Mouse (Mus musculus) neutrophil, adult 5-6 weeks (primary cell): ENCODE measurements around the gene Ankrd55. TPM values are rescaled to one million over a fixed set of nuclear protein-coding genes. Genes with fewer than 3 reads are reported as not detected.

Source experiments
- ATAC-seq: fragments of 151-379, 151-347 bp; 2 replicates; pipeline ENCODE4 v1.8.0; 2017; ENCODE audit warnings: mild to moderate bottlenecking, moderate TSS enrichment; ENCODE audit not compliant: insufficient number of reproducible peaks, poor library complexity, low FRiP score, severe bottlenecking; ENCODE audit errors: extremely low read depth
- total RNA-seq: library from RNA; stranded (forward); fragments of 200-1000 nt; gene quantifications from 2 replicates; pipeline ENCODE4 v1.2.3, GENCODE M21; 2017

Ankrd55 gene
- not detected in 2 replicates for total RNA-seq

DNA sequence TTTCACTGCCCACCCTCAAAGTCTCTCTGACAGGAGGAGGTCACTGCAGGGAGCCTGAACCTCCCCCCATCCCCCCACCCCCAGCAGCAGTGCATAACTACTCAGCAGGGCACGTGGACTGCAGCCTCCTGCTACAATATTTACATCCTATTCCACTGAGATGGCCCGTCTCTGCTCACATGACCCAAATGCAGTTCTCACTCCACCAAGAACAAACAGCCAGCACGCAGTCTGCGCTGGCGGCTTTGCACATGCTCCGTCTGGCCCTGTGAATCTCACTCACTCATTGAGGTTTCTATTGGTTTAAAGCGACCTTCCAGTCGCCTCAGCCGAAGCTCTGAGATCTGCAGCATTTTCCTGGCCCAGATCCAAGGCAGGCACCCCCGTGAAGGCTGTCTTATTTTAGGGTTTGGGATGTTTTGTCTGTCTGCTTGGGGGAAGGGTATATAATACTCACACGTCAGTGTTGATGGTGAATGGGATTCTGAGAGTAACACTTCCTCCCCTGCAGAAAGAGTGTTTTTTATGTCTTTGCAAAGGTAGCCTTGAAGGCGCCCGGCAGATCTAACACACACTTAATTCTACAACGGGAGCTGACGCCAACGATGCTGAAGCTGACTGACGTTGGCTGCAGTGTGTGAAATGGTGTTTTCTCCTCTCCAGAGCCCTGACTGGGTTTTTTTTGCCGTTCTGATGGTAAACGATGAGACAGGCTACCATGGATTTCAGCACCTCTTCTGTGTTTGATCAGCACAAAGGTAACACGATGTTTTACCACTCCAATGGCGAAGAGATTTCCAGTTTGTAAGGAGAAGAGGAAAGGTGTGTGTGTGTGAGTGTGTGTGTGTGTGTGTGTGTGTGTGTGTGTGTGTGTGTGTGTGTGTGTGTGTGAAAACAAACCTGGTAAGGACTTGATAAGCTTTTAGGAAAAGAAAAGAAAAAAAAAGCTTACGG is at the start of gene Ankrd55:
TSS of gene Ankrd55 (plus strand) at position 227 of the 954 bp plus-strand sequence.
- ATAC-seq = peak; percentile 44

DNA sequence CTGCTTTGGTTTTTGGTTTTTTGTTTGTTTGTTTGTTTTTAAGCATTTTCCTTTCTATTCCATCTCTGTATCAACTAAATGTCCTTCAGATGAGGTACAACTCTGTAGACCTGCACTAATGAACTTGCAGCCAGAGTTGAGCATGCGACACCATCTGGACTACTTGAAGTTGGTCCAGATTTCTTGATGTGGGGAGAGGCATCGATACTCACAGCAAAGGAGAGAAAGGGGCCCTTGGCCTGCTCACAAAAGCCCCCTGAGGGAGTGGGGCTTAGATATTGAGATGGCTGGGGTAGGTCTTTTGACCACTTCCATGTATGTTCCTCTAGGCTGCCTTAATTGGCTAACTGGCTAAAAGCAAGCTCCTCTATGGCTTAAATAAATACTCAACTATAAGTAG is 49.0 kb upstream of the Ankrd55 start:
- ATAC-seq = no peak

DNA sequence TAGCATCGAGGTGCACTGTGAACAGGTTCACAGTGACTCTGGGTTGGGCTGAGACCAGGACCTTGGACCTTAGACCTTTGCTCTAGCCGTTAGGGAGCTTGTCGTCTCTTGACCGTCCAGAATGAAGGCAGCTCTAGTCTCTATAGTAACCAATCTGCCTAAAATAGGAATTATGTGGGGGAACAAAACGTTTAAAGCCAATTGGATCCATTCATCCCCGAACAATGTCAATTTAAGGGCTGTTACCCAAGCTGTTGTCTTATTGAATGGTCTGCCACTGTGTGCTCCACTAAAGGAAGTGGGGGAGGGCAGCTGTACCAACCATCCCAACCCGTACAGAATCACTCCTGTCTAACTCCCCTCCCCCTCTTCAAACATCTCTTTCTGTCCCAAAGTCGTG is 46.8 kb upstream of the Ankrd55 start:
- ATAC-seq = no peak

DNA sequence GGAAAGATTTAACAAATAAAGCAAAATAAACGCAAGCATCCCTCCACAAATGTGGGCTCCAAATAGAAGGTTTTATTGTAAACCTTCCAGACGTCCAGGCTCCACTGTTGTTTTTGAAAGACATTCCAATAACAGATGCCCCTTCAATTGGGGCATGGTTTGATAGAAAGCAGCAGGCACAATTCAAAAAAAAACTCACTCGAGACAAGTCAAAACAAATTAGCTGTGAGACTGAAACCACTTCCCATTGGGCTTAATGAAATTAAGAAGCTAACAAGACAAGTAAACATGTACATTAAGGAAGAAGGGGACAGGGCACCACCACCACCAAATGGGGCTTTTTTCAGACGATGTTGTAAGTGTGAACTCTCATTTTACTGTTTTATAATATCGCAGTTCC is 43.1 kb upstream of the Ankrd55 start:
- no peak for ATAC-seq

DNA sequence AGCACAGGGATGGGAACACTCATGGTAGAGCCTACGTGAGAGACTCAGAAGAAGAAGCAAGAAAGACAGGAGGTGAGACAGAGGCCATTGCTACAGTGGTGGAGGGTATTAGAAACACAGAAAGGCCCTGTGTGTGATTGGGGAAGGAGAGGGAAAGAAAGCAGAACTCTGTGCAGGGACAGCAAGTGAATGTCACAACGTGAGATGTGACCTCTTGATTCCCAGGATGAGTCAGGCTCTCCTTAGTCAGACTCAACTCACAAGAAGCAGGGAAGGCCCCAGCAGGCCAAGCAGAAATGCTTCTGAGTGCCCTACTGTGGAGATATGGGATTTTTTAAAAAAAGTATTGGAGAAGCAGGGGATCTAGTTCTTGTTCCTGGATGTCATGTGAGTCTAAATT is 36.8 kb upstream of the Ankrd55 start:
- no peak for ATAC-seq

DNA sequence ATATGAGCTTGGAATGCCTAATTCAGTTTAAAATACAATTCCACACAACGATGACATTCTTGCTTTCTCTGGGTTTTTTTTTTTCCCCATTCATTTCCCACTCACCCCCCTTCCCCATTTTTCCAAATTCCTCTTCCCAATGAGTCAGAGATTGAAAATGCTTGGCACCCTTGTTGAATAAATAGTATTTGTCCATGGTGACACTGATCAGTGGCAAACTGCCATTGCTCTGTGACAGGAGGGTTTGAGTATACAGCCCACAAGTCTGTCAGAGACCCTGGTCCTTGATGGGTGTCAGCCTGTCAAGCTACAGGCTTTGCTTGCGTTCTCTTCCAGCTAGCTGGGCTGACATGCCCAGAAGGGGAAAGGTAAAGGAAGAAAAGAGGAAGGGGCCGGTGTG is 36.2 kb upstream of the Ankrd55 start:
- ATAC-seq = no peak

DNA sequence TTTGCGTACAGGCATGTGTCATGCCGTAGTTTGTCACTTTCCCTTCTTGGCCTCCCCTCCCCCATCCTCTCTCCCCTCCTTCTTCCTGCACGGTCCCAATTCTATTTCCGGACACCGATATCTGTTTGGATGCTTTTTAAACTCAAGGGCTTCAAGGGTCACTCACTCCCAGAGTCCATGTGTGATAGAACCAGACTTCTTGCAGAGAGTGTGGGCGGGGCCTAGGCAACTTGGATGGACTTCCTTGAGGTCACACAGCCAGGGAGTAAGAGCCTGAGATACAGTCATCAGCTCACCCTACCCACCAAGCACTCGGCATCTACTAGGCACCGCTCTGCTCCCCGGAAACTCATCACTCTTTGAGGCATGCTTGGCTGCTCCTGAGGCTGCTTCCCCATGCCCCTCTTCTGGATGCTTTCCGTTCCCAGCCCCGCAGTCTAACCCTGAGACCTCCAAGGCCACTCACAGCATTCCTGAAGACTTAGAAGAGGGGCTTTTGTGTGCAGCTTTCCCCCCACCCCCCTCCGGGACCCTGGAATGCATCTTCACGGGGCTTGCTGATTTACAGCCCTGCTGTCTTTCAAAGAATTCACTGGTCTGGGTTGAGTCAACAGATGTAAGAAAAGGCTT is 35.1 kb upstream of the Ankrd55 start:
- ATAC-seq = no peak

DNA sequence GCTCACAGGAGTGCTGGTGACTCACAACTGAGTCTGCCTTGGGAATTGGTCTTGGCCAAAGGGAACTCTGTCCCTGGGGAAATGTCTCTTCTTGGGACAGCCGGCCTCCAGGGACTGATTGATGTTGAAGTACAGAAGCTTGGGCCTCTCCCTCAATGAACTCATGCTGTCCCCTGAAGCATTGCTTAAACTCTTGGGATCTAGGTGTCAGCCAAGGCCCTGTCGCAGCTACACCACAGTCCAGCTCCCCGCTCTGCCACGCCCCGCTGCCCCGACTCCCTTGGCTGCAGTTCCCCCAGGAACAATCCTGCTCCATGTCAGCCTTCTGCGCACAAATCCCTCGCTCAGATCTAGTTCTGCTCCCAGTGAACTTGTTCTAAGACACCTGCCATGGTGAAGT is 34.1 kb upstream of the Ankrd55 start:
- no peak for ATAC-seq

DNA sequence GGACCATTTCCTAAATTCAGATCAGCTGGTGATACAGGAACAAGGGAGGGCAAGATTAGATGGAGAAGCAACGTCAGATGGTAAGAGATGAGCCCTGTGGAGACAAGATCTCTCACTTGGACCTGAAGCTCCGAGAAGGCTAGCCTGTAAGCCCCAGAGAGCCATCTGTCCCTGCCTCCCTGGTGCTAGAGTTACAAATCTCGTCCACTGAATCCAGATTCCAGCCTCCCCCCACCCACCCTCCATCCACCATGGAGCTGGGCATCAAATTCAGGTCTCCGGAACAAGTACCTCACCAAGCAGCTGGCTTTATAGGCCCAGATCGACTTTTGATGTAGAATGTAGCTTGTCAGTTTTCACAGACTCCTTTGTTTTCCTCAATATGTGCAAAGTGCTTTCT is 32.4 kb upstream of the Ankrd55 start:
- no peak for ATAC-seq

DNA sequence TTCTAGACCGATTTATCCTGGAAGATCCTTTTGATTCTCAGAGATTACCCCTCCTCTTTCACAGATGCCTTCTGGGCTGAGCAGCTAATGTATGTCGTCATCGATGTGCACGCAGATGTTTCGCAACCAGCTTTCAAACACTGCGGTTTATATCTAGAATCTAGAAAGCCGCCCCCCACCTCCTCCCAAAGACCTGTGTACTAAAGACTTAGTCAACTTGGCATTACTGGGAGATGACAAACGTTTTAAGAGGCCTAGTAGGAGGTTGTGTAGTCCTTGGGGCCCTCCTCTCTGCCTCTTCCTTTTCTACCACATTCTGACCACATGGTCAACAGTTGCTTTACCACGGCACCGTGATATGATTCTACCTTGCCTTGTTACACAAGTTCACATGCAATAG is 29.8 kb upstream of the Ankrd55 start:
- no peak for ATAC-seq

DNA sequence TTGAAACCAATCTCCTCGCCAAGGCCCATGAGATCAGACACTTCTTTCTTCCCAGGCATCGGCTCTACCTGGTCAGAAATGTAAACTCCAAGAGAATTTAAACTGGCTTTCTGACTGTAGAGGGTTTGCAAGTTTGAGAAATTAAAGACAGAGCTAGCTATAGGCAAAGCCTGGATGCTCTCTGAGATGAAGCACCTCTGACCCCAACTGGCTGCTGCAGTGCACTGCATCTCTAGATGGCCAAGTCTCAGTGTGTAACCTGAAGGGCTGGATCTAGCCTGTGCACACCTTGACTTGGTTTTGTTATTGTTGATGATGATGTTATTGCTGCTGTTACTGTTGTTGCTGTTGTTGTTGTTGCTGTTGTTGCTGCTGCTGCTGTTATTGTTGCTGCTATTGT is 28.9 kb upstream of the Ankrd55 start:
- ATAC-seq = peak; percentile 93

DNA sequence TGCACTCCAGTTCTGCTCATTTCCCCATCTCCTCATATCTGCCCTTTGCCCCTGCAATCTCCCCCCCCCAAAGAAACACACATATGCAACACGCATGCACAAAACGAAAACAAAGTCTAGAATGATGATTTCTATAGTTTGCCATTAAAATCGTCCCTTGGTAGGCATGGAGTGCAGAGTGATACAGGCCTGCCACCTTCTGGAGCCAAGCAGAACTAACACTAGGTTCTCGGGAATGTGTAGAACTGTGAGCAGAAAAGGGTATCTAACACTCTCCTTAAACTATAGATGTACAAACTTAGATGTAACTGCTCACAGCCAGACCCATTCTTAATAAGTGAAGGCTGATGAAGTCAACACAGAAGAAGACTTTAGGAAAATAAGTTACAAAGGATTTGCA is 23.6 kb upstream of the Ankrd55 start:
- ATAC-seq = peak; percentile 74

DNA sequence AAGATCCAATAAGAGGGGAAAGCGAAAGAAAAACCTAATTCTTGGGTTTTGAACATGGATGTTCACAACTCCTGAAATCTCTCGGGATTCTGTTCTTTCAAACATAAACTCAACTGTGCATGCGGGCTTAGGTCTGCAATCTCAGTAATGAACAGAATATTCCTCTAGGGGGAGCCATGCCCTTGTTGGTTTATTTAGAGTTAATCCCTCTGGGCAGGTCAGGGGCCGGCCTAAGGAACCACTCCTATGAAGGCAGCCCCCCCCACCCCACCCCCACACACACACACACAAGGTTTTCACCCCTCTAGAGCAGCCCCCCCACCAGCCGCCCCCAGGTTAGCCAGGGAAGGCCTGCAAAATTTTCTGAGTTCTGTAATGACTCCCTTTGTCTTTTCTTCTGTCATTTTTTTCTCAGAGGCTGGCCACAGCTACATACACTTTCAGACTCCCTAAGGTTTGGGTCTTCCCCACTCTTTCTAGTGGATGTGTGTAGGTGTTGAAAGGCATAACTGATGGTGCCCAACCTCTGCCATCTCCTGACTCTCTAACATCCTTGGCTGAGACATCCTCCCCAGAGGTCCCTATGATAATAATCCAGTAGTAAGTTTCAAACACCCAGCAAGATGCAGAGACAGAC is 16.2 kb upstream of the Ankrd55 start:
- 0 out of 2 replicates have a peak, but pooled peaks have one; percentile 30 for ATAC-seq

DNA sequence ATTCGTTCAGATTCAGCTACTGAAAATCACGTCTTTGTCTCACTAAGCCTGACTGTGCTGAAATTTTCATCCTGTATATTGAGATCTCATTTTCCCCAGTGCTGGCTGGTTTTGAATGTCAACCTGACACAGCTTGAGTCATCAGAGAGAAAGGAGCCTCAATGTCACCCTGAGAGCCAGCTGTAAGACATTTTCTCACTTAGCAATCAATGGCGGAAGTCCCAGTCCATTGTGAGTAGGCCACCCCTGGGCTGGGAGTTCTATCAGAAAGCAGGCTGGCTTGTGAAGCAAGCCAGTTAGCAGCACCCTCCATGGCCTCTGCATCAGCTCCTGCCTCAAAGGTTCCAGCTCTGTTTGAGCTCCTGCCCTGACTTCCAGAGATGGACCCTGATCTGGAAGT is 13.6 kb upstream of the Ankrd55 start:
- no peak for ATAC-seq

DNA sequence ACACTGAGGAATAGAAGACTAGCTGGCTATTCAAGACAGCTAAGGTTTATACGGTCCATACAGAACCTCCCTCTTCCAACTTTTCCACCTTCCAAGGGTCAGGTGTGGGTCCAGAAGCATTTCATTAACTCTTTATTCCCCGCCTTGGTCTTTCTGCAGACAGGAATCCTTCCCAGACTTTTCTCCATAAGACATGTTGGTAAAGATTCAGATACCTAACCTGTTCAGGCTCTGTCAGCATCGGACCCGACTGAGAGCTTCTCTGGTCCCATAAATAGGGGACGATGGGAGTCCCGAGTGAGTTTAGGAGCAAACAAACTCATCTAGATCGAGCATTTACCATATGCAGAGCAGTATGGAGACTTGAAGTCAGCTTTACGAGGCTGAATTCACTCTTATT is 12.3 kb upstream of the Ankrd55 start:
- ATAC-seq = no peak

DNA sequence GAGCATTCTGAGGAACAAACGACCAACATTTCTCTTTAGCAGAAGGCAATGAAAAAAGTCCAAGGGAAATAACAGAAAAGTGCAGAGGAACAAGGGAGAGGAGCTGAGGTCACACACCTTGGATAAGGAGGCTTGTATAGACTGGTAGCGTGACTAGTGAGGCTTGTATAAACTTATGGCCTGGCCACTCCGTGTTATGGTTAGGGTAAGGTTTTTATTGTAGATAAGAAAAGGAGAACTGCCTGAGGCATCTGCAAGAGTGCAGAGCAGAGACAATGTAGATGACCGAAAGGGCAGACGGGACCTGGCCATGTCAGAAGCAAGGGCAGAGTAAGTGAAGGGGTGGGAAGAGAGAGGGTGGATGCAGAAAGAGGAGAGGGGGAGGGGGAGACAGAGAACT is 10.7 kb upstream of the Ankrd55 start:
- ATAC-seq = no peak

DNA sequence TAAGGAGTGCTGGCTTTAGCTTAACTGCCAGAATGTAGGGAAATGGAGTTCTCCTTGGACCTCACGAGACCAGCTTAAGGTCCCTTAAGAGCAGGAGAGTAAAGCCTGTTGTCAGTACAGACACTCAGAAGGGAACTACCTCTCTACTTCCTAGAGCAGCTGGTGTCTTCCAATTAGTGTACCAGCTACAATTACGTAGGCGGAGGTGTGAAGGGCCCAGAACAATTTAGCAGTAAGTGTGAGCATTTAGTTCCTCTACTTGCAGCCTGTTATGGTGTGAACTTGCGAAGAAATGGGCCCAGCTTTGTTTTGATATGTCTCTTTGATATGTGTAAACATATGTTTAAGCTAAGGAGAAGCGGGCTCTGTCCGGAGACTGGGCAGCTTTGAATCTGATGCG is 10.0 kb upstream of the Ankrd55 start:
- no peak for ATAC-seq

DNA sequence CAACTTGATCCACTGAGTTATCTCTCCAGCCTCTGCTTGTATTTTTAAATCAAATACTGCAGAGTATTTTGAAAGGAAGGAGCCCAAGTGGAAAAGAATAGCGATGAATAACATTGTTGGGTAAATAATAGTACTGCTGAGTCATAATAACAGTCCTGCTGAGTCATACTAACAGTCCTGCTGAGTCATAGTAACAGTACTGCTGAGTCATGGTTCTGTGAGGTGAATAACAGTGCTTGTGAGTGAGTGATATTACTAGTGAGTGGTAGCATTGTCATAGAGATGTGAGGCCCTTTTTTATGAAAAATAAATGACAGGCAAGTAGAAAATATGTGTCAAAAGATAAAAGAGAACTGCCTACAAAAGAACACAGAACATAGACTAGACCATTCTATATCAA is 1.1 kb upstream of the Ankrd55 start:
- no peak for ATAC-seq

DNA sequence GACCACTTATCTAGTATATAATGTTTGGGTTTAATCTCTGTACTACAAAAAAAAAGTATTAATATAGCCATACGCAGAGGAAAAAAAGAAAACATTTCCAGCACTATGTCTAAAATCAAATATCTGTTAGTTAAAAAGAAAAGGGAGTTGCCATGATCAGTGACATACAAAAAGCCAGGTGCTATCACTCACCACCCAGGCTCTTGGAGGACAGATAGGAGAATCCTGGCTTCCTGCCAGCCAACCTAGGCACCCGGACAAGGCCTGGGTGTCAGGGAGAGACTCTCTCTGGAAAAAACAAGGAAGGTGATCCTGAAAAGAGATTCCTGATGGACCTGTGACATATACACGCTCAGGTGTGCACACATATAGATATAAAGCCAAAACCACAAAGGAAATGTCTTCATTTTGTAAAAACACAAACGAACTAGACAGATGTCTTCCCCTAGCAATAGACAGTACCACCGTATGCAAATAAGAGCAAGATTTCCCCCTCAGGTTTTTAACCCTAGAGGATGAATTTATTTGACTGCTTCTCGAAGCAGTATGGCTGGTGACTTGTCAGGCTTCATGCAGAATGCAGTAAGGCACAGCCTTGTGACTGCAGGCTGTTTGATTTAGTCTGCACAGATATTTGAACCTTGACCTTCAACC is 553 bp upstream of the Ankrd55 start:
- peak; percentile 53 for ATAC-seq
